ENCODE assay signal across 20 mouse cellular contexts in genomic region chr4:55392445-55392844, GRCm38 (mm10).
"Had no signal": no experiment of that assay in that cellular context is flagged by ENCODE, and none has a peak within 500 bp of the region (broad histone marks: within the 10 kb centered on the region; RNA-seq: fewer than 3 reads in every experiment).

No protein-coding gene starts in this region.

- H3K4me2 ChIP-seq: limb, embryonic 12.5 days; limb, embryonic 15.5 days; liver, embryonic 11.5 days; lung, embryonic 14.5 days; neural tube, embryonic 12.5 days; neural tube, embryonic 15.5 days; stomach, embryonic 15.5 days had no signal

- H3K4me3 ChIP-seq: limb, embryonic 12.5 days; limb, embryonic 15.5 days; neural tube, embryonic 12.5 days; neural tube, embryonic 15.5 days; stomach, embryonic 15.5 days had no signal

- H3K27me3 ChIP-seq: limb, embryonic 12.5 days; limb, embryonic 15.5 days; neural tube, embryonic 12.5 days; neural tube, embryonic 15.5 days; stomach, embryonic 15.5 days had no signal

- H3K9ac ChIP-seq: limb, embryonic 12.5 days; limb, embryonic 15.5 days; liver, embryonic 14.5 days; liver, postnatal 0 days; lung, embryonic 14.5 days; neural tube, embryonic 12.5 days; neural tube, embryonic 15.5 days; stomach, embryonic 15.5 days had no signal

- H3K9me3 ChIP-seq: limb, embryonic 12.5 days; limb, embryonic 15.5 days; neural tube, embryonic 12.5 days; neural tube, embryonic 15.5 days; stomach, embryonic 15.5 days had no signal

- ATAC-seq: liver, postnatal 0 days; lung, postnatal 0 days had no signal

- H3K27ac ChIP-seq: limb, embryonic 12.5 days; limb, embryonic 15.5 days; liver, embryonic 14.5 days; macrophage; neural tube, embryonic 12.5 days; neural tube, embryonic 15.5 days; stomach, embryonic 15.5 days had no signal

- DNase-seq: kidney, adult 9 months; kidney, postnatal 14 days; kidney, postnatal 4 days; left cerebral cortex, postnatal 4 days; liver, postnatal 0 days; lung, embryonic 14.5 days; midbrain, embryonic 14.5 days; retina, postnatal 1 day; right cerebral cortex, postnatal 25 days; spleen, adult 18-20 months; thymus, postnatal 36 days had no signal

- H3K4me1 ChIP-seq: limb, embryonic 12.5 days; limb, embryonic 15.5 days; neural tube, embryonic 12.5 days; neural tube, embryonic 15.5 days; stomach, embryonic 15.5 days had no signal
